Mouse (Mus musculus) neural tube, embryonic 14.5 days (tissue): Measurements from ENCODE around the gene Lmntd1. TPM values are rescaled to one million over a fixed set of nuclear protein-coding genes. Genes with fewer than 3 reads are reported as not detected.

Experiments
- ATAC-seq: fragments of 200-750 bp; cut with Nextera tagmentation; 2 replicates; pipeline ENCODE4 v1.8.0; 2017; ENCODE audit warnings: low read depth, mild to moderate bottlenecking, moderate TSS enrichment, moderate library complexity
- H3K27ac ChIP-seq: fragments of 300-500 bp; sonication (generic); 2 replicates; pipeline ENCODE4 v1.5.1; 2014; ENCODE audit warnings: low read depth, mild to moderate bottlenecking, control low read depth, low read length, moderate library complexity, mixed read lengths
- H3K27me3 ChIP-seq: fragments of 300-500 bp; sonication (generic); 2 replicates; pipeline ENCODE4 v1.6.1; 2014; ENCODE audit warnings: low read length; ENCODE audit not compliant: control insufficient read depth, insufficient read depth
- H3K36me3 ChIP-seq: fragments of 300-500 bp; sonication (generic); 2 replicates; pipeline ENCODE4 v1.6.1; 2014; ENCODE audit warnings: low read length, mixed read lengths; ENCODE audit not compliant: control insufficient read depth, insufficient read depth
- H3K4me1 ChIP-seq: fragments of 300-500 bp; sonication (generic); 2 replicates; pipeline ENCODE4 v1.6.1; 2014; ENCODE audit warnings: low read length; ENCODE audit not compliant: control insufficient read depth, insufficient read depth
- H3K4me2 ChIP-seq: fragments of 300-500 bp; sonication (generic); 2 replicates; pipeline ENCODE4 v1.6.1; 2014; ENCODE audit warnings: mild to moderate bottlenecking, low read depth, low read length, control low read depth
- H3K4me3 ChIP-seq: fragments of 300-500 bp; sonication (generic); 2 replicates; pipeline ENCODE4 v1.5.1; 2014; ENCODE audit warnings: low read depth, low read length, control low read depth, mixed read lengths
- H3K9ac ChIP-seq: fragments of 300-500 bp; sonication (generic); replicated peaks from 2 replicates; pipeline ENCODE4 v1.6.1; 2014; ENCODE audit warnings: low read depth, mild to moderate bottlenecking, control low read depth, low read length, mixed read lengths
- H3K9me3 ChIP-seq: fragments of 300-500 bp; sonication (generic); 2 replicates; pipeline ENCODE4 v1.6.1; 2016; ENCODE audit warnings: low read length; ENCODE audit not compliant: control insufficient read depth
- WGBS: fragments of 180-500 bp; shearing (Covaris S2); extraction: QIAGEN DNeasy Blood & Tissue Kit; methylation state at CpG from one replicate; pipeline ENCODE4 v1.1.7; 2014; 5-methylcytosine and 5-hydroxymethylcytosine counted together
- polyA plus RNA-seq: library from polyadenylated mRNA; unstranded; fragments of >200 nt; fragmentation: Nextera tagmentation; extraction: Ambion mirVana; gene quantifications from 2 replicates; pipeline ENCODE4 v1.2.1, GENCODE M21; 2014

The Lmntd1 gene
- polyA plus RNA-seq, 1 experiment from 2014 or later, result 0.16 TPM

GRCm38 (mm10) chr6:145552817-145553216 is 61.3 kb downstream of the Lmntd1 start:
- no peak overlapping the region for H3K27ac ChIP-seq
- H3K27me3 ChIP-seq, result no peaks in the 10 kb centered on the region
- no peaks in the 10 kb centered on the region for H3K4me1 ChIP-seq
- WGBS, result 100% methylated on average over 3 of the region's 3 CpGs
- H3K9ac ChIP-seq, result no peak overlapping the region
- no peak overlapping the region for H3K4me2 ChIP-seq
- no peak overlapping the region for H3K4me3 ChIP-seq
- no peak for ATAC-seq
- no peaks in the 10 kb centered on the region for H3K9me3 ChIP-seq
- no peaks in the 10 kb centered on the region for H3K36me3 ChIP-seq

DNA sequence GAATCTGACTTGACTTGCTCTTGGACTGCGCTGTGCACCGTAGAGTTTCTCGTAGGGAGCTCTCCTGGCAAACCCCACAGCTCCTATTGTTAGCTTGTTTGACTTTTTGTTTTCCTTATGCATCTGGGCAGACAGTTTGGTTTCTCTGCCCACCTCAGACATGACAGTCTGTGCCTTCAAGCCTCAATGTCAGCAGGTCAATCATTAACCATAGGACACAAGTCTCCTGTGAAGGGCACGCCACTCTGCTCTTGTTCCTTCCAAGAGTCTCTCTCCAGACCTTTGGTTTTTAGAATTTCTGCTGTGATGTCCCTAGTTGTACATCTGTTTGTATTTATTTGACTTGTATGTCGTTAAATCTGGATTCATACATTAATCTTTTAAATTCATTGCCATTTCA is 63.1 kb downstream of the Lmntd1 start:
- no peak overlapping the region for H3K9ac ChIP-seq
- H3K4me3 ChIP-seq, result no peak overlapping the region
- H3K27ac ChIP-seq, result no peak overlapping the region
- H3K4me2 ChIP-seq, result no peak overlapping the region
- no peaks in the 10 kb centered on the region for H3K4me1 ChIP-seq
- ATAC-seq, result no peak
- H3K9me3 ChIP-seq, result no peaks in the 10 kb centered on the region
- H3K27me3 ChIP-seq, result no peaks in the 10 kb centered on the region
- 81% methylated on average over 5 of the region's 5 CpGs for WGBS
- no peaks in the 10 kb centered on the region for H3K36me3 ChIP-seq

GRCm38 (mm10) chr6:145545927-145546641 is 68.0 kb downstream of the Lmntd1 start:
- no peak overlapping the region for H3K4me2 ChIP-seq
- 14% methylated on average over 13 of the region's 13 CpGs for WGBS
- H3K27ac ChIP-seq, result no peak overlapping the region
- no peaks in the 10 kb centered on the region for H3K27me3 ChIP-seq
- no peaks in the 10 kb centered on the region for H3K4me1 ChIP-seq
- H3K9ac ChIP-seq, result no peak overlapping the region
- no peaks in the 10 kb centered on the region for H3K36me3 ChIP-seq
- peak; percentile 58; the same call in 1 of the 2 replicates for ATAC-seq
- H3K9me3 ChIP-seq, result no peaks in the 10 kb centered on the region
- no peak overlapping the region for H3K4me3 ChIP-seq

DNA sequence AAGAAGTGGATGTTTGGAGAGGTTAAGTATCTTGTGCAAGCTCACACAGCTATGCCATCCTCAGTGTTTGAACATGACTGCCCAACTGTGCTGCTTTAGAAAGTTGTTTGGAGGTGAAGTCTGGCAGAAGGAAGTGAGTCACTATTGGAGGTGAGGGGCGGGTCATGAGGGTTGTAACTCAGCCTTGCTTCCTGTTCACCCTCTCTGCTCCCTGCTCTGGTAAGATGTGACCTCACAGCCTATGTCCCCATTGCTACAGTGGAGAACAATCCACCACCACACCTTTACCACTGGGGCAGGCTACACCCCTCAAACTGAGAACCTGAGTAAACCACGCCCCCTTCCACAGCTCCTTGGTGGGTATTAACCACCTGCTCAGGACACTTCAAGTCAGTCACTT is 69.3 kb downstream of the Lmntd1 start:
- WGBS, result 90% methylated on average over 2 of the region's 2 CpGs
- H3K4me3 ChIP-seq, result no peak overlapping the region

DNA sequence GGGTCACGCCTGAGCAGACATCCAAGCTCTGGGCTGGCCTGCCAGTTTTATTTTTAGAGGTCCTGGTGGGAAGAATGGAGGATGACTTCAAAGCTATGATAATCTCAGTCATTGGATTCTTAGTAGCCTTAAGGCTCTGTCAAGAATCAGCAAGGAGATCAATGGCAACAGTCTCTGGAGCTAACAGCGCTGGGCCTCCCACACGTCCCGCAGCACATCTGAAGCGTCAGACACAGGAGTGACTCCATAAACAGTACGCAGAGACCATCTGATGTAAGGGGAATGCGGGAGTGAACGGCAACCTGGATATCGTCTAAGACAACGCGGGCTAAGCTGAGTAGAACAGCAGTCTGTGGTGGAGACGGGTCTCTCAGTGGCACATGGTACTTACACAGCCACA is 69.8 kb downstream of the Lmntd1 start:
- Histone ChIP-seq H3K27me3 (no peaks in the 10 kb centered on the region), H3K9ac (no peak overlapping the region), H3K4me1 (peaks cover under 1% of the 10 kb centered on the region; the same call in 1 of the 2 replicates), H3K4me2 (no peak overlapping the region), H3K36me3 (no peaks in the 10 kb centered on the region), H3K27ac (no peak overlapping the region), H3K9me3 (no peaks in the 10 kb centered on the region), H3K4me3 (no peak overlapping the region)
- 94% methylated on average over 12 of the region's 12 CpGs for WGBS
- ATAC-seq, result no peak

More for the DNA sequence above, 69.3 kb downstream of the Lmntd1 start:
- ATAC-seq, result no peak
- Histone ChIP-seq H3K9me3 (no peaks in the 10 kb centered on the region), H3K27ac (no peak overlapping the region), H3K36me3 (no peaks in the 10 kb centered on the region), H3K27me3 (no peaks in the 10 kb centered on the region), H3K4me2 (no peak overlapping the region), H3K4me1 (no peaks in the 10 kb centered on the region), H3K9ac (no peak overlapping the region)

- peak; percentile 60; the same call in 1 of the 2 replicates for ATAC-seq
- Histone ChIP-seq H3K27ac (no peak overlapping the region), H3K4me2 (no peak overlapping the region), H3K9me3 (no peaks in the 10 kb centered on the region), H3K27me3 (no peaks in the 10 kb centered on the region), H3K4me1 (peaks cover 5% of the 10 kb centered on the region; the same call in 1 of the 2 replicates), H3K9ac (no peak overlapping the region), H3K4me3 (no peak overlapping the region), H3K36me3 (no peaks in the 10 kb centered on the region)
- 33% methylated on average over 6 of the region's 6 CpGs for WGBS
Observed at GRCm38 (mm10) chr6:145539568-145539859, 74.6 kb downstream of the Lmntd1 start.

DNA sequence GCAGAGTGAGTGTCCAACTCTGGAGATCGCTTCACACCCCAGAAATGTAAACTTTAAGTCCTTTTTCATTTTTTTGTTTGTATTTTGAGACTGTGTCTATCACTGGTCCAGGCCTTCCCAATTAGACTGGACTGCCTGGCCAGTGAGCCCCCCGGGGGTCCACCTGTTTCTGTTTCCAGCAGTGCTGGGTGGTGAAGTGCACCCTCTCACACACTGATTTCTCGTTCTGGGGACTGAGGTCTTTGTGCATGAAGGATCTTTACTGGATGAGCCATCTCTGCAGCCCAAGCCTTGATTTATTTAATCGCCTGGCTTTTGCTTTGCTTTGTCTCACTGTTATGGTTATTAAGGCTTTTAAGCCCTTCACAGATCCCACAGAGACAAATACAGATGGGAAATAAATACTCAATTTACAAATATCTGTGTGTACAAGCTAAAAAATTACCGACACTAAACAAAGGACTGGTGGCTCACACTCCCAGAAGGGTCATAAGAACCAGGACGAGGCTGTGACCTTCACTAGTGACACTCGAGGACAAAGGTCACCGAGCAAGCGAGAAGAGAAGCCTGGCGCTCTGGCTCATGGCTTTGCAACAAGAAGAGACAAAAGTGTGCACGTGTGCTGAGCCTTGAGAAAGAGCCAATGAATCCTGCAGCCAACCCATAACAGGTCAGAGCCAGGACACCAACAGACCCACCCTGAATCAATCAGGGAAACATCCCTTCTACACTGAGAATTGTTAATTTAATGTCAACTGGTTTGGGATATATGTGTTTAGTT is 75.1 kb downstream of the Lmntd1 start:
- Histone ChIP-seq H3K36me3 (no peaks in the 10 kb centered on the region), H3K27me3 (no peaks in the 10 kb centered on the region), H3K9me3 (no peaks in the 10 kb centered on the region), H3K9ac (no peak overlapping the region), H3K4me2 (no peak overlapping the region), H3K4me3 (no peak overlapping the region), H3K4me1 (peaks cover 5% of the 10 kb centered on the region; the same call in 1 of the 2 replicates), H3K27ac (peak overlapping the region; percentile 52)
- 25% methylated on average over 11 of the region's 11 CpGs for WGBS
- peak; percentile 49; the same call in 1 of the 2 replicates for ATAC-seq

DNA sequence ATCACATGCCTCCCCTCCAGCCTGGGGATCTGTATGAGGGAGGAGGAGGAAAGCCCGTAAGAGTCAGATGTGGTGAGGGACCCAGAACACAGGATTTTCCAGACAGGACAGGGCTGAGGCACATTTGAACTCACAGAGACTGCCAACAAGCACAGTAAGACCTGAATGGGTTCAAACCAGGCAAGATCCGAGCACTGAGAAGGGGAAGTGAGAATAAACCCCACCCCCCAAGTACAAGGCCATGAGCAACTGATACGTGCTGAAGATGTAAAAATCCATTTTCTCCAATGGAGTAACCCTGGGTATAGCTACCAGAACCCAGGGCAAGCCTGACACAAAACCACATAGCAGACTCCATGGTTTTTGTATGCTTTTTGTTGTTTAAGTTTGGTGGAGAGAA is 83.7 kb downstream of the Lmntd1 start:
- no peaks in the 10 kb centered on the region for H3K27me3 ChIP-seq

DNA sequence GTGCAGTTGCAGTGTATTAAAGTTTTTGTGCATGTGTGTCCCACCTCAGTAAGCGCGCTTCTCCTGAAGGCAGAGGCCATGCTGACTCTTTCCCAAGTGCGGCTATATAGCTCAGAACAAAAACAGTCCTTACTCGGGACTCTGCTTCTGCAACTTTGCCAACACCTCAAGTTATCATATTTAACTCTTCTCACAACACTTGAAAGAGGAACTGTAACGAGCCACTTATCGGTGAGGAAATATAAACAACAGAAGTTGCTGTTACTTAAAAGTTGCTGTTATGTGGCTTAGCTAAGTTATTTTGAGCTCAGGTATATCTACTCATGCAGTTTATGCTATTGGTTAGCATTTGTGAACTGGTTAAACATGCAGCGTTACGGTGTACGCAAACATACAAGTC is 90.8 kb downstream of the Lmntd1 start:
- no peaks in the 10 kb centered on the region for H3K36me3 ChIP-seq
- WGBS, result 89% methylated on average over 9 of the region's 9 CpGs
- no peak overlapping the region for H3K4me2 ChIP-seq
- no peaks in the 10 kb centered on the region for H3K27me3 ChIP-seq
- no peak overlapping the region for H3K9ac ChIP-seq
- H3K4me1 ChIP-seq, result no peaks in the 10 kb centered on the region
- ATAC-seq, result no peak
- H3K9me3 ChIP-seq, result no peaks in the 10 kb centered on the region
- H3K4me3 ChIP-seq, result no peak overlapping the region
- H3K27ac ChIP-seq, result no peak overlapping the region

More for the DNA sequence above, 83.7 kb downstream of the Lmntd1 start:
- Histone ChIP-seq H3K27ac (no peak overlapping the region), H3K4me1 (no peaks in the 10 kb centered on the region), H3K36me3 (no peaks in the 10 kb centered on the region), H3K4me2 (no peak overlapping the region), H3K9ac (no peak overlapping the region), H3K4me3 (no peak overlapping the region), H3K9me3 (no peaks in the 10 kb centered on the region)
- WGBS, result 74% methylated on average over 3 of the region's 3 CpGs
- no peak for ATAC-seq
